Mouse (Mus musculus) left cerebral cortex, adult 2 months (tissue): ENCODE data around the gene Pcbp3. TPM values are rescaled to one million over a fixed set of nuclear protein-coding genes. Genes with fewer than 3 reads are reported as not detected.
A peak's percentile ranks its signal among the peaks of the same experiment; 100 is the strongest.

Source experiments
- DNase-seq, 2 experiments: peaks; one replicate each; pipeline ENCODE4 v3.0.0; 2021 to 2022; ENCODE audit warnings: low spot score in 2 of 2, mixed read lengths in 1 of 2; ENCODE audit errors: extremely low spot score in 1 of 2
- H3K27ac ChIP-seq: fragments of 200-600 bp; 2 replicates; pipeline ENCODE4 v1.8.1; 2022
- H3K4me3 ChIP-seq: fragments of 200-600 bp; 2 replicates; pipeline ENCODE4 v1.8.1; 2022
- CTCF ChIP-seq: fragments of 200-600 bp; IDR thresholded peaks from 2 replicates; pipeline ENCODE4 v1.8.1; 2022; ENCODE audit warnings: antibody characterized with exemption, mild to moderate bottlenecking, moderate library complexity
- intact Hi-C: fragments of 180-260 bp; cut with DNase I; formaldehyde crosslinking; loops from one replicate; pipeline ENCODE4 v1.15.1; 2025
- total RNA-seq, 2 experiments: library from RNA; stranded (reverse); gene quantifications; 2 replicates each; pipeline ENCODE4 v1.2.3; 2021

Gene Pcbp3
- total RNA-seq, 2 experiments from 2014 or later, result 60.8 to 62.2 TPM

DNA sequence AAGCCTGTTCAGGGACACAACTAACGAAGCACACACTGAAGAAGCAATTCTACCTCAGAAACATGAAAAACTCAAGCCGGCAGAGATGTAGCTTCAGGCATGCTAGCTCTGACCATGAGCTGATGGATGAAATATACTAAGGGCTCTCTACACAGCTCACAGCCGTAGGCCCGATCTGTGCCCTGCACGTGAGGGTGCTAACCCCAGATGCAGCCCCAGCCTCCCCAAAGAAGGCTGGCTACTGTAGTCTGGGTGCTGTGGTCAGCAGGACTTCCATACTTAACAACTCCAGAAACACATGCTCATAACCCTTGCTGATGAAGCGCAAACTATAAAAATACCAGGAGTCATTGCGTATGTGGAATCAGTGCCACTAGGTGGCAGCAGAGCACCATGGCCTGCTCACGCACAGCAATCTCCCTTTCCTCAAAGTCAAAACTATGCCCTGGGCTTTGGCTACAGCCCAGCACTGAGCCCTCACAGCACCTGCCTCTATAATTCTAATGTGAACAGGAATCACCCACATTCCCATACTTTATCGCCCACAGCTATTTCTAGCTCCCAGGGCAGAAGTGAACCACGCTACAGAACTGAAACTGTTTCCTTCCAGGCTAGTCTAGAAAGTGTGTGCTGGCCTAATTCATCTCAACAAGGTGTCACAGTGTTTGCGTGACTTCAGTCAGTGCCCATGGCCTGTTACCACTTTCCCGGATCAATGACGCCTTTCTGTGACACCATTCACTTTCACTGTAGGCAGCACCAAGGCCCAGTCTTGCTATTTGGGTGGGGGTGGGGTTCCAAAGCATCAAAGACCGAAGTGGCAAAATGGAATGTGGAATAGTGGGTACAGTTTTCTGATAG lies 126.0 kb downstream of the Pcbp3 start:
- Histone ChIP-seq H3K27ac (no peak overlapping the region), H3K4me3 (no peak overlapping the region)
- intact Hi-C loops, result loop anchor here (1.0 to 5.0 kb wide), 3 partner anchors 186 to 417 kb away; no protein-coding TSS in a partner anchor
- TF ChIP-seq CTCF, result no peak; the same call in none of the 2 replicates
- DNase-seq, result peak; percentile 81 to 86

DNA sequence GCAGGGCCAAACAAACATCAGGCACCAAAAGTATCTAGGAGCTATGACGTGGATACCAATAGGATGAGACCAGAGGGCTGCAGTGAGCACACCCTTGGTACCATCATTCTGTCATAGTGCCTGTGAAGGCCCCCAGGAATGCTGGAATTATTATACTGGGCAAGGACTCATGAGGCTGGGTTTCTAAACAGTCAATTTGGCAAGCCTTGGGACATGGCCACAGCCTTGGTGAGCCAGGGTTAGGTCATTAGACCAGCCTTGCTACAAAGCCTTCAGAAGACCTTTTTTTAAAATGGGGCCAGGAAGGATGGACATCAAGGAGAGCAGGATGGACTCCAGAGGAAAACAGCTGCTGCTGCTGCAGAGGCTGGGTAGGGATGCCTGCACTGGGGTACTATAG lies 128.8 kb downstream of the Pcbp3 start:
- no peak for TF ChIP-seq CTCF

DNA sequence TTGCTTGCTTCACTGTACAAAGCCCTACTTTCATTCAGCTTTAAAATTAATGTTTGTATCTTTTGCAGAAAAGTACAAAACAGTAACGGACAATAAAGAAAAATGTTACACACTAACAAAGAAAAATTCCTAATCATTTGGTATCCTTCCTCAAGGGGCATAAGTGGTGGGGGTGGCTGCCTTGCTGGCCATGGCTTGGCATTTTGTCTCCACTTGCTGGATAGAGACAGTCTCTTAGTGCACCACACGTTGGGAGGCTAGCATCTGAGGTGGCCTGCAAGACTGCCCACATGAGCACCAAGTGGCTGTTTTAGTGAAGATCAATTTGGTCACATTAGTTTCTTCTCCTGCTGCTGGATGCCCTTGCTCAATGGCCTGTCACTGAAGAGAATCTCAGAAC lies 129.8 kb downstream of the Pcbp3 start:
- intact Hi-C loops, result no loop called here
- DNase-seq, result no peak
- no peak overlapping the region for H3K27ac ChIP-seq
- H3K4me3 ChIP-seq, result no peak overlapping the region
- TF ChIP-seq CTCF, result no peak

More for the DNA sequence above, 128.8 kb downstream of the Pcbp3 start:
- no peak overlapping the region for H3K4me3 ChIP-seq
- intact Hi-C loops, result no loop called here
- no peak overlapping the region for H3K27ac ChIP-seq
- DNase-seq, result no peak

GRCm38 (mm10) chr10:76831151-76831550 lies 130.5 kb downstream of the Pcbp3 start:
- intact Hi-C loops, result no loop called here
- DNase-seq, result no peak
- Histone ChIP-seq H3K4me3 (no peak overlapping the region), H3K27ac (no peak overlapping the region)
- TF ChIP-seq CTCF, result no peak

- H3K4me3 ChIP-seq, result no peak overlapping the region
- H3K27ac ChIP-seq, result no peak overlapping the region
- DNase-seq, result no peak
- intact Hi-C loops, result no loop called here
- TF ChIP-seq CTCF, result peak; percentile 9
These were observed 132.8 kb downstream of the Pcbp3 start for GRCm38 (mm10) chr10:76828936-76829335.

DNA sequence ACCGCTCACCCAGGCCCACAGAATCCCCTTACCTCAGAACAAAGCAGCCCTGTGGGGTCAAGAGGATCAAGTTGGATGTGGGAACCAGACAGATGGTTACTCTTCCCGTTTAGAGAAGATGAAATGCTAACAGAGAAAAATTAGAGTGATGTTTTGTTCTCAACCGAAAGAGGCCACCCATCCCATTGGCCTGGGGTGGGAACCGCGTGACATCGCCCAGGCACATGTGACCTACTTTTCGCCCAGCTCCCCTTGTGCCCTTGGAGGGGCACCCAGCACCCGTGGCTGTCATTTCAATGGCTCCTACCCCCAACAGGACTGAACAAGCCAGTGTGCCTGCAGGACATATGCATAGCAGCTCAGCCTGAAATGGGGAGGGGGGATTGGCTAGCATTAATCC lies 139.0 kb downstream of the Pcbp3 start:
- TF ChIP-seq CTCF, result no peak
- DNase-seq, result no peak
- H3K4me3 ChIP-seq, result no peak overlapping the region
- H3K27ac ChIP-seq, result no peak overlapping the region
- intact Hi-C loops, result no loop called here

GRCm38 (mm10) chr10:76819321-76819720 lies 142.4 kb downstream of the Pcbp3 start:
- intact Hi-C loops, result no loop called here
- no peak overlapping the region for H3K27ac ChIP-seq
- DNase-seq, result no peak
- H3K4me3 ChIP-seq, result no peak overlapping the region
- no peak for TF ChIP-seq CTCF

GRCm38 (mm10) chr10:76818337-76818736 lies 143.3 kb downstream of the Pcbp3 start:
- Histone ChIP-seq H3K27ac (no peak overlapping the region), H3K4me3 (no peak overlapping the region)
- no peak for DNase-seq
- intact Hi-C loops, result no loop called here
- TF ChIP-seq CTCF, result no peak

GRCm38 (mm10) chr10:76816930-76817329 lies 144.8 kb downstream of the Pcbp3 start:
- H3K4me3 ChIP-seq, result no peak overlapping the region
- intact Hi-C loops, result no loop called here
- no peak for TF ChIP-seq CTCF
- no peak for DNase-seq
- no peak overlapping the region for H3K27ac ChIP-seq

DNA sequence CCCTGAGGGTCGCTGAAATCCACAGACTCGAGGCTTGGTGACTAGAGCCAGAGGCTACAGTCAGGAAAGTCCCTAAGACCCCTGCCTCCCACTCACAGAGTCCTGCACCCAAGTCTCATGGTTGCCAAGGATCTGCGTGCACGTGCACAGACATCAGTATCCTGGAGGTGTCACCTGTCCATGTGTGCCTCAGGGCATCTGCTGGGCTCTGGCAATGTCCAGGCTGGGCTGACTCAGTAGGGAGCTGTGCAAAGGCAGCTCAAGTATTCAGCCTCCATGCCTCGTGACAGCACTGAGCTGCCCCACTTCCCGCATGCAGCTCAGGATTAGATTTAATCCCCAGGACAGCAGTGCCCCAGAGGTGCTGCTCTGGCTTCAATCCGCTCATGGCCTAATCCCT lies 145.3 kb downstream of the Pcbp3 start:
- no peak overlapping the region for H3K4me3 ChIP-seq
- intact Hi-C loops, result no loop called here
- H3K27ac ChIP-seq, result 0 out of 2 replicates have a peak overlapping the region, but pooled peaks have one; percentile 19
- no peak for TF ChIP-seq CTCF
- DNase-seq, result no peak

GRCm38 (mm10) chr10:76815481-76815880 lies 146.2 kb downstream of the Pcbp3 start:
- Histone ChIP-seq H3K4me3 (no peak overlapping the region), H3K27ac (no peak overlapping the region)
- no peak for TF ChIP-seq CTCF
- no peak for DNase-seq
- intact Hi-C loops, result no loop called here

DNA sequence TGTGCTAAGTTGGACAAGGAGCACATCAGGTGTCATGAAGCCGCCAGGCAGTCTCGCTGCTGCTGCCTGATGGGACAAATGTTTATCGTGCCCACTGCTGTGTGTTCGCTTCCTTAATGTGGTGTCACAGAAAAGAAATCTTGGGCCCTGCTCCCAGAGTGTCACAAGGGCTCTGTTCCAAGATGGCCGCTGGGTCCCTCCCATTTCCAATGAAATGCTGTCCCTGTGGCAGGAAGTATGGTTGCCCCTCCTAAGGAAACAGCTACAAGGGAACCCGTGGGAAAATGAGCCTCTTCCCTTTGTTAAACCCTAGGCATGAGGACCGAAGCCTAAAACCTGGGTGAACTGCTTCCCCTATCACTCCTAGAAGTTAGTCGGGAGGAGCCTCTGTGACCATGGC lies 146.9 kb downstream of the Pcbp3 start:
- Histone ChIP-seq H3K4me3 (no peak overlapping the region), H3K27ac (no peak overlapping the region)
- TF ChIP-seq CTCF, result no peak
- DNase-seq, result no peak
- intact Hi-C loops, result no loop called here
